Mouse (Mus musculus) lung, embryonic 14.5 days (tissue): ENCODE data around the gene Rnase12. TPM values are rescaled to one million over a fixed set of nuclear protein-coding genes. Genes with fewer than 3 reads are reported as not detected.

Experiments used
- ATAC-seq: fragments of 200-750 bp; cut with Nextera tagmentation; 2 replicates; pipeline ENCODE4 v1.8.0; 2017; ENCODE audit warnings: mild to moderate bottlenecking, moderate TSS enrichment, moderate library complexity; ENCODE audit not compliant: insufficient read depth
- DNase-seq: peaks from one replicate; pipeline ENCODE4 v3.0.0-alpha.2; 2015
- H3K27ac ChIP-seq: fragments of 300-500 bp; sonication (generic); 2 replicates; pipeline ENCODE4 v1.5.1; 2014; ENCODE audit warnings: low read depth, mild to moderate bottlenecking, moderate library complexity
- H3K27me3 ChIP-seq: fragments of 300-500 bp; sonication (generic); 2 replicates; pipeline ENCODE4 v1.6.1; 2014; ENCODE audit warnings: low read length, control low read depth; ENCODE audit not compliant: insufficient read depth
- H3K36me3 ChIP-seq: fragments of 300-500 bp; sonication (generic); 2 replicates; pipeline ENCODE4 v1.6.1; 2014; ENCODE audit warnings: control low read depth; ENCODE audit not compliant: insufficient read depth
- H3K4me1 ChIP-seq: fragments of 300-500 bp; sonication (generic); 2 replicates; pipeline ENCODE4 v1.6.1; 2014; ENCODE audit warnings: antibody characterized with exemption, control low read depth; ENCODE audit not compliant: insufficient read depth
- H3K4me2 ChIP-seq: fragments of 300-500 bp; sonication (generic); 2 replicates; pipeline ENCODE4 v1.6.1; 2014; ENCODE audit warnings: mild to moderate bottlenecking
- H3K4me3 ChIP-seq: fragments of 300-500 bp; sonication (generic); 2 replicates; pipeline ENCODE4 v1.5.1; 2014; ENCODE audit warnings: low read depth, low read length
- H3K9ac ChIP-seq: fragments of 300-500 bp; sonication (generic); 2 replicates; pipeline ENCODE4 v1.6.1; 2014
- H3K9me3 ChIP-seq: fragments of 300-500 bp; sonication (generic); 2 replicates; pipeline ENCODE4 v1.6.1; 2016; ENCODE audit warnings: low read depth, low read length, control low read depth
- CTCF ChIP-seq: IDR thresholded peaks from 2 replicates; pipeline ENCODE4 v1.5.1; 2016; ENCODE audit warnings: antibody characterized with exemption, low read depth
- WGBS: fragments of 180-500 bp; shearing (Covaris S2); extraction: QIAGEN DNeasy Blood & Tissue Kit; methylation state at CpG from one replicate; pipeline ENCODE4 v1.1.7; 2014; 5-methylcytosine and 5-hydroxymethylcytosine counted together
- polyA plus RNA-seq: library from polyadenylated mRNA; unstranded; fragments of >200 nt; fragmentation: Nextera tagmentation; extraction: Ambion mirVana; gene quantifications from 2 replicates; pipeline ENCODE4 v1.2.1, GENCODE M21; 2014

Rnase12 gene
- polyA plus RNA-seq, 1 experiment from 2014 or later: not detected

DNA sequence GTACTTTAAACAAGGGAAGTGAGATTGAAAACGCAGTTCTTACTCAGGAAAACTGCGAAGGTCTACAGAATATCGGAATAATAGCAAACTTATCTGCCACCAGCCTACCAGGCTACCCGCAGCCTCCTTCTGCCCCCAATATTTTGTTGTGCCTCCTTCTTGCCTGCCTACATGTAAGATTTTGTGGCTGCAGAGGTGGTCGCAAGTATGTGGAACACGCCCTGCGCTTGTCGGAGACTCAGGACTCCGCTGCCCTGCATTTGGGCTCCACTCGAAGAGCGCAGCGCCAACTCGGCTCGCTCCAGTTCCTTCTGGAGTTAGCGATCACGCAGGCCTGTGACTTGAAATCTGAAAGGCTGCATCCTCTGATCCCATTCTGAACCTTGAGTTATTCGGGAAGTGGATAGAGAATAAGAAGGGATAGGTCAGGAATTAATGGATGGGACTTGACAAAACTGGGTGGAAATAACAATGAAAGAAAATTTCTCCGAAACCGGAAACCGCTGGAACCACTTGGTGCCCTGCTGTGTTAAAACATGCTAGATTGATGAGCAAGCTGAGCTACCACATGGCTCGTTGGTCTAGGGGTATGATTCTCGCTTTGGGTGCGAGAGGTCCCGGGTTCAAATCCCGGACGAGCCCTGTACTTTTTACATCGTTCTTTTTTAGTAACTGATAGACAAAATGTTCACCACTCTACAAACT, 32.8 kb upstream of the Rnase12 start:
- peak overlapping the region; percentile 61 for H3K9ac ChIP-seq
- H3K4me3 ChIP-seq: peak overlapping the region; percentile 59
- ATAC-seq (peak; percentile 50), DNase-seq (peak; percentile 96)
- under 1% methylated on average over 27 of the region's 27 CpGs for WGBS
- no peaks in the 10 kb centered on the region for H3K27me3 ChIP-seq
- no peaks in the 10 kb centered on the region for H3K9me3 ChIP-seq
- H3K27ac ChIP-seq: peak overlapping the region; percentile 91
- no peaks in the 10 kb centered on the region for H3K36me3 ChIP-seq
- H3K4me2 ChIP-seq: peak overlapping the region; percentile 82
- 0 out of 2 replicates have a peak, but pooled peaks cover 8% of the 10 kb centered on the region for H3K4me1 ChIP-seq
- TF ChIP-seq CTCF: no peak

GRCm38 (mm10) chr14:51089674-51090076, 32.2 kb upstream of the Rnase12 start:
- no peak for TF ChIP-seq CTCF
- no peaks in the 10 kb centered on the region for H3K36me3 ChIP-seq
- DNase-seq (no peak), ATAC-seq (no peak)
- H3K4me2 ChIP-seq: peak overlapping the region; percentile 82
- under 1% methylated on average over 15 of the region's 15 CpGs for WGBS
- H3K4me1 ChIP-seq: 0 out of 2 replicates have a peak, but pooled peaks cover 8% of the 10 kb centered on the region
- no peaks in the 10 kb centered on the region for H3K9me3 ChIP-seq
- H3K27me3 ChIP-seq: no peaks in the 10 kb centered on the region
- peak overlapping the region; percentile 59 for H3K4me3 ChIP-seq
- H3K9ac ChIP-seq: peak overlapping the region; percentile 52
- H3K27ac ChIP-seq: peak overlapping the region; percentile 91

GRCm38 (mm10) chr14:51088970-51089673, 31.7 kb upstream of the Rnase12 start:
- TF ChIP-seq CTCF: no peak
- Histone ChIP-seq H3K4me3 (peak overlapping the region; percentile 59), H3K27ac (peak overlapping the region; percentile 91), H3K4me2 (peak overlapping the region; percentile 82), H3K9me3 (no peaks in the 10 kb centered on the region), H3K9ac (peak overlapping the region; percentile 59), H3K4me1 (0 out of 2 replicates have a peak, but pooled peaks cover 8% of the 10 kb centered on the region), H3K36me3 (no peaks in the 10 kb centered on the region), H3K27me3 (no peaks in the 10 kb centered on the region)
- under 1% methylated on average over 34 of the region's 34 CpGs for WGBS
- peak; percentile 99 for DNase-seq
- peak; percentile 94 for ATAC-seq

DNA sequence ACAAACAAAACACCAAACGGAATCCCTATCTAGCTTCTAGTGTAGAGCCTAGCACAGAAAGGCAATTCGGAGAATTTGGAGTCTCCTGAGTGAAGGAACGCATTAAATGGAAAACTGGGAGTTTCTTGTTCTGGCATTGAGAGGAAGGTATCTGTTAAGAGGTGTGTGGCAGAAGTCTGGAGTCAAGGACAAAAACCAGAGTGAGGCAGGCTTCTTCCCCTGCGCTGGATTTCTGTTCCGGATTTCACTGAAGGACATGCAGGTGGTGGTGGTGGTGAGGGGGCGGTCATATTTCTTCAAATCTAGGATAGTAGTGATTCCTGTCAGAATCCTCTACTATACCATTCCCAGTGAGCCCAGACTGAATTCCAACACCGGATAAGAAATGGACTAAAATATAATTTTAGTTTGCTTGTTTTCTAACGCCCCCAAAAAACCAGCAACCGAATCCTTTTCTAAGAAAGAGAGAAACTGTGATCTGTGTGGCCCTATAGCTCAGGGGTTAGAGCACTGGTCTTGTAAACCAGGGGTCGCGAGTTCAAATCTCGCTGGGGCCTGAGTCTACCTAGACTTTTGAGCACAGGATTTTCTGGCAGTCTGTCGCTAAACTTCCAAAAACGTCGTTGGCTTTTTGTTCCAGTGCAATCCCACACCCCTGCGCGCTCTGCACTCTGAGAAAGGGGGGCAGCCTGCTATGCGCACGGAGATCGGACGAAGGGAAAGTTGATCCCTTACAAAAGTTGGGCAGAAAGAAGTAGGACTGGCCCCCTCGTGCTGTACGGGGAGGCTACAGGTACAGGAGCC, 30.9 kb upstream of the Rnase12 start:
- Histone ChIP-seq H3K9ac (peak overlapping the region; percentile 59), H3K4me1 (0 out of 2 replicates have a peak, but pooled peaks cover 8% of the 10 kb centered on the region), H3K9me3 (no peaks in the 10 kb centered on the region), H3K27ac (peak overlapping the region; percentile 84), H3K36me3 (no peaks in the 10 kb centered on the region), H3K4me3 (peak overlapping the region; percentile 59), H3K4me2 (peak overlapping the region; percentile 82), H3K27me3 (no peaks in the 10 kb centered on the region)
- peak; percentile 93 for DNase-seq
- no peak for TF ChIP-seq CTCF
- ATAC-seq: peak; percentile 18
- under 1% methylated on average over 23 of the region's 23 CpGs for WGBS

DNA sequence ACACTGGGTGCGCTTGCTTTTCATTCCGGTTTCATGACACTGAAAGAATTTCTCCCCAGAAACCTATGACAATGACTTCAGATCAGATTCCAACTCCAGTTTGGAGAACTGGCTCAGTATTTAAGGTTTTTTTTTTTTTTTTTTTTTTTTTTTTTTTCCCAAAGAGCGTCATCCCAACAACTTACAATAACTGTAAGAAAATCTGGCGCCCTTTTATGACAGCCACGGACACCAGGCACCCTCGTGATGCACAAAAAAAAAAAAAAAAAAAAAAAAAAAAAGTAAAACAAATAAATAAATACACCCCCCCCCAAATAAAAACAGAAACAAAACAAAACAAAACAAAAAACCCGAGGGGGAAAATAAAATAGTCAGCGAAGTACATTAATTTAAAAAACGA, 30.3 kb upstream of the Rnase12 start:
- Histone ChIP-seq H3K36me3 (no peaks in the 10 kb centered on the region), H3K4me1 (0 out of 2 replicates have a peak, but pooled peaks cover 8% of the 10 kb centered on the region), H3K9me3 (no peaks in the 10 kb centered on the region), H3K9ac (peak overlapping the region; percentile 52), H3K27ac (0 out of 2 replicates have a peak overlapping the region, but pooled peaks have one; percentile 46), H3K4me3 (peak overlapping the region; percentile 59), H3K27me3 (no peaks in the 10 kb centered on the region), H3K4me2 (peak overlapping the region; percentile 82)
- TF ChIP-seq CTCF: no peak
- 7% methylated on average over 9 of the region's 9 CpGs for WGBS
- DNase-seq (peak; percentile 62), ATAC-seq (no peak)

DNA sequence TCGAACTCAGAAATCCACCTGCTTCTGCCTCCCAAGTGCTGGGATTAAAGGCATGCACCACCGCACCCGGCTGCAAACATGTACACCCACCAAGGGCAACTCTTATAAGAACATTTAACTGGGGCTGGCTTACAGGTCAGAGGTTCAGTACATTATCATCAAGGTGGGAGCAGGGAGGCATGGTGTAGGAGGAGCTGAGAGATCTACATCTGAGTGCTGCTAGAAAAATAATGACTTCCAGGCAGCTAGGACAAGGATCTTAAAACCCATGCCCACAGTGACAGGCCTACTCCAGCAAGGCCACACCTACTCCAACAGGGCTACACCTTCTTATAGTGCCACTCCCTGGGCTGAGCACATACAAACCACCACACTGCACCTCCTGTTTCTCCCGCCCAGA, 28.4 kb upstream of the Rnase12 start:
- H3K4me1 ChIP-seq: peaks cover 4% of the 10 kb centered on the region; the same call in 1 of the 2 replicates
- H3K27me3 ChIP-seq: no peaks in the 10 kb centered on the region
- H3K27ac ChIP-seq: no peak overlapping the region
- no peaks in the 10 kb centered on the region for H3K36me3 ChIP-seq
- no peak for TF ChIP-seq CTCF
- H3K9ac ChIP-seq: no peak overlapping the region
- ATAC-seq (no peak), DNase-seq (no peak)
- 76% methylated on average over 4 of the region's 4 CpGs for WGBS
- H3K4me2 ChIP-seq: no peak overlapping the region
- no peaks in the 10 kb centered on the region for H3K9me3 ChIP-seq
- no peak overlapping the region for H3K4me3 ChIP-seq
